Mouse (Mus musculus) thymus, adult 2 months (tissue): Measurements from ENCODE around the gene Ptprc.

ENCODE experiments used
- CTCF ChIP-seq: fragments of 200-500 bp; IDR thresholded peaks from 2 replicates; pipeline ENCODE4 v1.5.1; 2012; ENCODE audit warnings: mild to moderate bottlenecking, control low read depth, low read length, moderate library complexity, borderline replicate concordance; ENCODE audit not compliant: control insufficient read depth, poor library complexity, insufficient read depth; ENCODE audit errors: extremely low read depth
- POLR2A ChIP-seq: fragments of 200-500 bp; IDR thresholded peaks from 2 replicates; pipeline ENCODE4 v1.6.1; 2012; ENCODE audit warnings: mild to moderate bottlenecking, low read length, control low read depth, moderate library complexity; ENCODE audit not compliant: control insufficient read depth, poor library complexity, insufficient read depth; ENCODE audit errors: extremely low read depth

GRCm38 (mm10) chr1:138029649-138030048 lies 145.9 kb downstream of the Ptprc start:
- TF ChIP-seq CTCF = no peak
- TF ChIP-seq POLR2A = no peak
